In the genomic region with DNA sequence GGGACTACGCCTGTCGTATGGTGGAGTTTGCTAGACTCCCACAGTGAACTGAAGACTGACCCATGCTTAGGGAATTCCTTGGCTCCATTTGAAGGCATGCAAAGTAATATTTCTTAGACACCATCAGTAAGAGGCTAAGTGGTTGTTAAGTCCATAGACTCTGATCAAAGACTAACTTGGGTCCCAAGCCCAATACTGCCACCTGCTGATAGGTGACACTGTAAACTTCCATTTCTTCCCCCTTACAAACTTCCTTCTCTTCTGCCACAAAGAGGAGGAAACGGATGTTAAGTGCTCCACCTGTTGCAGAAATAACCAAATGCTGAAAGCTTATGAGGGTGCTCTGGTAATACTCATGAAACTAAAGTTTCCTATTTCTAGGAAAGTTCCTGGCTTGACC, we compare ENCODE assay signal across 11 mouse cellular contexts.
A peak's percentile ranks its signal among the peaks of the same experiment; 100 is the strongest.
DNase-seq lines count a peak whose midpoint lies in the region; ATAC-seq and TF ChIP-seq lines count a peak whose summit lies in the region.
"Had no signal": no experiment of that assay in that cellular context is flagged by ENCODE, and none has a peak within 500 bp of the region (broad histone marks: within the 10 kb centered on the region; RNA-seq: fewer than 3 reads in every experiment).

No protein-coding gene starts in this region.

- H3K4me3 ChIP-seq in forebrain, postnatal 0 days (ENCODE audit: low read depth, low read length): no peak overlapping the region
- H3K4me3 ChIP-seq in forebrain, embryonic 15.5 days: no peak overlapping the region
- H3K4me3 ChIP-seq in midbrain, postnatal 0 days (ENCODE audit: low read depth, low read length): no peak overlapping the region
- no peak overlapping the region for H3K4me3 ChIP-seq in midbrain, embryonic 13.5 days (replicated peaks)
- H3K4me3 ChIP-seq: erythroblast, embryonic 14.5 days had no signal

- no peaks in the 10 kb centered on the region for H3K4me1 ChIP-seq in forebrain, postnatal 0 days (ENCODE audit: insufficient read depth)
- no peaks in the 10 kb centered on the region for H3K4me1 ChIP-seq in forebrain, embryonic 15.5 days
- no peaks in the 10 kb centered on the region for H3K4me1 ChIP-seq in midbrain, postnatal 0 days (ENCODE audit: insufficient read depth, low read length)
- H3K4me1 ChIP-seq in midbrain, embryonic 13.5 days (replicated peaks): no peaks in the 10 kb centered on the region

- DNase-seq in forebrain, postnatal 0 days: no peak
- peak; percentile 22 for DNase-seq in midbrain, postnatal 0 days (ENCODE audit: low spot score)
- peak; percentile 37 for DNase-seq in brain, embryonic 14.5 days (ENCODE audit: low read depth)
- DNase-seq in skeletal muscle tissue, adult 2 months (ENCODE audit: low read depth, low spot score): peak; percentile 22
- no peak for DNase-seq in left cerebral cortex, adult 11 months (ENCODE audit: low spot score)
- DNase-seq in yolk sac, embryonic 10.5 days (ENCODE audit: low spot score): no peak
- DNase-seq: right cerebral cortex, postnatal 14 days had no signal

- no peak overlapping the region for H3K27ac ChIP-seq in forebrain, postnatal 0 days (ENCODE audit: low read depth, low read length)
- H3K27ac ChIP-seq in forebrain, embryonic 15.5 days (replicated peaks): no peak overlapping the region
- no peak overlapping the region for H3K27ac ChIP-seq in midbrain, postnatal 0 days (ENCODE audit: low read depth, low read length)
- H3K27ac ChIP-seq in midbrain, embryonic 13.5 days: no peak overlapping the region
- H3K27ac ChIP-seq: macrophage had no signal

- TF ChIP-seq CTCF in forebrain, postnatal 0 days (IDR thresholded peaks at IDR 0.05; ENCODE audit: low read depth): peak; percentile 36
- peak; percentile 55 for TF ChIP-seq CTCF in midbrain, postnatal 0 days (IDR thresholded peaks at IDR 0.05)
- peak; percentile 31; the same call in 1 of the 2 replicates for TF ChIP-seq CTCF in brain, embryonic 14.5 days (IDR thresholded peaks at IDR 0.05; ENCODE audit: borderline replicate concordance, extremely low read depth, insufficient read depth, insufficient read length)

- 74% methylated on average over 3 of the region's 3 CpGs for WGBS in forebrain, postnatal 0 days
- WGBS in forebrain, embryonic 15.5 days: 80% methylated on average over 3 of the region's 3 CpGs
- 78% methylated on average over 3 of the region's 3 CpGs for WGBS in midbrain, postnatal 0 days
- whole genome bisulfite sequencing in midbrain, embryonic 13.5 days: 80% methylated on average over 3 of the region's 3 CpGs

- no peaks in the 10 kb centered on the region for H3K27me3 ChIP-seq in forebrain, postnatal 0 days (ENCODE audit: insufficient read depth, low read length)
- no peaks in the 10 kb centered on the region for H3K27me3 ChIP-seq in forebrain, embryonic 15.5 days
- no peaks in the 10 kb centered on the region for H3K27me3 ChIP-seq in midbrain, postnatal 0 days (ENCODE audit: insufficient read depth, low read length)
- no peaks in the 10 kb centered on the region for H3K27me3 ChIP-seq in midbrain, embryonic 13.5 days

- H3K4me2 ChIP-seq in forebrain, postnatal 0 days (ENCODE audit: low read depth): no peak overlapping the region
- no peak overlapping the region for H3K4me2 ChIP-seq in forebrain, embryonic 15.5 days (replicated peaks)
- no peak overlapping the region for H3K4me2 ChIP-seq in midbrain, postnatal 0 days (ENCODE audit: low read depth, low read length, poor library complexity, severe bottlenecking)
- H3K4me2 ChIP-seq in midbrain, embryonic 13.5 days (replicated peaks): no peak overlapping the region

- no peaks in the 10 kb centered on the region for H3K9me3 ChIP-seq in forebrain, postnatal 0 days (ENCODE audit: low read length)
- no peaks in the 10 kb centered on the region for H3K9me3 ChIP-seq in forebrain, embryonic 15.5 days
- H3K9me3 ChIP-seq in midbrain, postnatal 0 days (ENCODE audit: low read length): no peaks in the 10 kb centered on the region
- H3K9me3 ChIP-seq in midbrain, embryonic 13.5 days: no peaks in the 10 kb centered on the region

- H3K36me3 ChIP-seq in forebrain, postnatal 0 days (ENCODE audit: insufficient read depth): no peaks in the 10 kb centered on the region
- no peaks in the 10 kb centered on the region for H3K36me3 ChIP-seq in forebrain, embryonic 15.5 days
- no peaks in the 10 kb centered on the region for H3K36me3 ChIP-seq in midbrain, postnatal 0 days (ENCODE audit: insufficient read depth, low read length)
- H3K36me3 ChIP-seq in midbrain, embryonic 13.5 days: no peaks in the 10 kb centered on the region

- TF ChIP-seq POLR2A in brain, embryonic 14.5 days (IDR thresholded peaks at IDR 0.05; ENCODE audit: borderline replicate concordance, extremely low read depth, insufficient read depth, insufficient read length, poor library complexity, severe bottlenecking): no peak

- ATAC-seq in forebrain, postnatal 0 days: no peak
- ATAC-seq in forebrain, embryonic 15.5 days (replicated peaks): no peak
- no peak for ATAC-seq in midbrain, postnatal 0 days (ENCODE audit: low FRiP score)
- no peak for ATAC-seq in midbrain, embryonic 13.5 days

- no peak overlapping the region for H3K9ac ChIP-seq in forebrain, postnatal 0 days
- no peak overlapping the region for H3K9ac ChIP-seq in forebrain, embryonic 15.5 days (replicated peaks)
- H3K9ac ChIP-seq in midbrain, postnatal 0 days (replicated peaks; ENCODE audit: low read length, poor library complexity, severe bottlenecking): no peak overlapping the region
- H3K9ac ChIP-seq in midbrain, embryonic 13.5 days (replicated peaks): no peak overlapping the region

Comparison
In these comparisons a context has a peak if more than half of its experiments do, and no peak if none do; other contexts are left out.
1. DNase-seq: peak in midbrain, postnatal 0 days (single experiment), brain, embryonic 14.5 days (single experiment) and skeletal muscle tissue, adult 2 months (single experiment); none in forebrain, postnatal 0 days (single experiment), left cerebral cortex, adult 11 months (single experiment) and yolk sac, embryonic 10.5 days (single experiment).
2. Peak in every context shown above with its lines, with median percentiles within 50 percentile points of each other: CTCF ChIP-seq.